Mouse (Mus musculus) lung, adult 10 weeks (tissue): ENCODE results near the gene Vmn1r88. TPM values are rescaled to one million over a fixed set of nuclear protein-coding genes. Genes with fewer than 3 reads are reported as not detected.

Experiments
- polyA plus RNA-seq: library from polyadenylated mRNA; stranded (reverse); fragments of 350-450 nt; fragmentation: Illumina TruSeq; extraction: RNeasy Lipid Tissue Mini Kit (QIAGEN cat#74804); gene quantifications from one replicate; pipeline ENCODE4 v1.2.3, GENCODE M21; 2014; ENCODE audit warnings: low read depth, low replicate concordance; ENCODE audit not compliant: insufficient read depth

The Vmn1r88 gene
- polyA plus RNA-seq = not detected

GRCm38 (mm10) chr7:13159268-13159667 lies at the start of gene Vmn1r88:
Vmn1r88 (plus strand) TSS chr7:13159568.

GRCm38 (mm10) chr7:13119817-13120216 lies 39.6 kb upstream of the Vmn1r88 start, which contains the start of gene Vmn1r86:
Vmn1r86 (minus strand) TSS chr7:13119917.

DNA sequence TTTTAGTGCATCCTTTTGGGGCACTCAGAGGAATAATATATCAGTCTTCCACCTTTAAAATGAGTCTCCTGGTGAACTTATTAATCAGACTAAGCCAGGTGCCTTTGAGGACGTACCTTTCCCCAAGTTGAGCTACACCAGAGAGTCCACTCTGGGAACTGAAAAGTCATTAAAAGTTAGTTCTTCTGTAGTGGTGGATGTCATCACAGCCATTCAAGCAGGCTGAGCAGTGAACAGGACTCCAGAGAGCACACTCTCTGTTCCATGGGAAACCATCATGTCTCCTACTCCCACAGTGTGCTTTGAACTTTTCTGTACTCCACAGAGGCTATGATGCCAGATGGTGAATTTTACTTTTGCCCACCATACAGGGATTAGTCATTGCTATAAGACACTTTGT lies 19.3 kb upstream of the Vmn1r88 start, which contains the start of gene Vmn1r87:
TSS of gene Vmn1r87 (minus strand) at position 101 of the 400 bp plus-strand sequence.

GRCm38 (mm10) chr7:13212720-13213119 lies 53.4 kb downstream of the Vmn1r88 start, which contains the start of gene Vmn1r89:
Vmn1r89 (plus strand) TSS chr7:13213020.

Other genes starting within 250 kb of the Vmn1r88 start
- 1,656 TPM for gene Rps5, start 237.3 kb upstream of the Vmn1r88 start, polyA plus RNA-seq
- 0.42 TPM for gene Rnf225, start 232.2 kb upstream of the Vmn1r88 start, polyA plus RNA-seq
- gene Zfp324, start 193.7 kb upstream of the Vmn1r88 start, polyA plus RNA-seq = 3.4 TPM
- gene Zfp446, start 181.7 kb upstream of the Vmn1r88 start, polyA plus RNA-seq = 2.4 TPM
- gene Slc27a5, start 161.4 kb upstream of the Vmn1r88 start, polyA plus RNA-seq = 0.10 TPM
- 98.9 TPM for gene Trim28, start 160.5 kb upstream of the Vmn1r88 start, polyA plus RNA-seq
- 8.1 TPM for gene Zbtb45, start 149.5 kb upstream of the Vmn1r88 start, polyA plus RNA-seq
- gene Chmp2a, start 124.8 kb upstream of the Vmn1r88 start, polyA plus RNA-seq = 264 TPM
- 97.8 TPM for gene Ube2m, start 121.3 kb upstream of the Vmn1r88 start, polyA plus RNA-seq
- gene Mzf1, start 104.8 kb upstream of the Vmn1r88 start, polyA plus RNA-seq = 0.27 TPM
- gene Vmn1r85, start 64.4 kb upstream of the Vmn1r88 start, polyA plus RNA-seq = not detected
- not detected for gene Vmn1r86, start 39.7 kb upstream of the Vmn1r88 start, polyA plus RNA-seq
- not detected for gene Vmn1r87, start 19.4 kb upstream of the Vmn1r88 start, polyA plus RNA-seq
- gene Vmn1r89, start 53.5 kb downstream of the Vmn1r88 start, polyA plus RNA-seq = not detected
- gene Lig1, start 117.7 kb downstream of the Vmn1r88 start, polyA plus RNA-seq = 6.9 TPM
- 3.1 TPM for gene Zswim9, start 119.2 kb downstream of the Vmn1r88 start, polyA plus RNA-seq
- 0.09 TPM for gene Pla2g4c, start 165.1 kb downstream of the Vmn1r88 start, polyA plus RNA-seq
- not detected for gene Cabp5, start 238.6 kb downstream of the Vmn1r88 start, polyA plus RNA-seq